Mouse (Mus musculus) bone marrow, adult 2 months (tissue): ENCODE data around the gene Zfp786.

ENCODE experiments used
- CTCF ChIP-seq: fragments of 200-500 bp; IDR thresholded peaks from 2 replicates; pipeline ENCODE4 v1.5.1; 2011; ENCODE audit warnings: low read length, control low read depth; ENCODE audit not compliant: control insufficient read depth, insufficient read depth
- POLR2A ChIP-seq: fragments of 200-500 bp; IDR thresholded peaks from 2 replicates; pipeline ENCODE4 v1.6.1; 2011; ENCODE audit warnings: low read depth, mild to moderate bottlenecking, control low read depth, low read length, borderline replicate concordance; ENCODE audit not compliant: control insufficient read depth

DNA sequence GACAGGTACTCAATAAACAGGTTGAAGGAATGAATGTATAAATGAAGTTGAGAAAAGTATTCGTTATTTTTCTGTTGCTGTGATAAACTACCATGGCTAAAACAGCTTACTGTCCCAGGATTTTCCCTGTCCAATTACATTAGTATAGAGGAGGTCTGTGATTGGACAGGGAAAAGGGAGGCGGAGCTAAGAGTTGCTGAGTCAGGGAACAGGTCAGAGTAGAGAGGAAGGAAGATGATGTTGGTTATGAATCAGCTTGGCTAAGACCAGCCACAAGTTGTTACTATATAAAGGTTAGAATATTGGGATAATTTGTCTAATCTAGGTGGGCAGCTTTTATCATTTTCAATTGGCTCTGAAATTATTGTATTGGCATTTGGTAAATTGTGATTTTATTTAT, 39.9 kb downstream of the Zfp786 start:
- TF ChIP-seq CTCF, result no peak
- TF ChIP-seq POLR2A, result no peak
